Mouse (Mus musculus): Measurements from ENCODE around the gene Rps12.

DNA sequence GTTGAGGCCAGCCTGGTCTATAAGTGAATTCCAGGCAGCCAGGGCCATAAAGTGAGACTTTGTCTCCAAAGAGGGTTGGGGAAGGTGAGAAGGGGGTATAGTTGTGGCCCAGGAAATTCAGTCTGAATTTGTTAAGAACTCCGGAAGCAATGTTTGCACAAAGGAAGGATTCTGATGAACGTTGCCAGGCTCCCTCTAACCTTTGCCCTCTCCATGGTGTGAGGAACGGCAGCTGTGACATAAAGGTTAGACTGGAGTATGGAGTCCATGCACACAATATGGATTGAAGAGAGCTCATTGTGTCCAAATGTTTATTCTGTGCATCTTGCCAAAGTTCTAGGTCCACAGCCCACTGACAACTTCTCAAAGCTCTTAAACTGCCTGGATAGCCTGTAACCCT lies 12.9 kb upstream of the Rps12 start:
- TF ChIP-seq CTCF (IDR thresholded peaks at IDR 0.05; ENCODE audit: low read depth): no peak
- TF ChIP-seq EP300 (IDR thresholded peaks at IDR 0.05; ENCODE audit: low read depth): no peak
